Mouse (Mus musculus) gastrocnemius, postnatal 14 days (tissue): ENCODE data around the gene Atg101. TPM values are rescaled to one million over a fixed set of nuclear protein-coding genes. Genes with fewer than 3 reads are reported as not detected.

Experiments
- DNase-seq: peaks from one replicate; pipeline ENCODE4 v3.0.0; 2021; ENCODE audit warnings: mixed read lengths
- intact Hi-C: fragments of 180-260 bp; cut with DNase I; formaldehyde crosslinking; loops from one replicate; pipeline ENCODE4 v1.15.1; 2025; ENCODE audit warnings: low total_unique reads
- total RNA-seq, 2 experiments: library from RNA; stranded (reverse); gene quantifications; 2 replicates each; pipeline ENCODE4 v1.2.3; 2021

Atg101 gene
- total RNA-seq, 2 experiments from 2014 or later: 27.7 to 35.0 TPM

DNA sequence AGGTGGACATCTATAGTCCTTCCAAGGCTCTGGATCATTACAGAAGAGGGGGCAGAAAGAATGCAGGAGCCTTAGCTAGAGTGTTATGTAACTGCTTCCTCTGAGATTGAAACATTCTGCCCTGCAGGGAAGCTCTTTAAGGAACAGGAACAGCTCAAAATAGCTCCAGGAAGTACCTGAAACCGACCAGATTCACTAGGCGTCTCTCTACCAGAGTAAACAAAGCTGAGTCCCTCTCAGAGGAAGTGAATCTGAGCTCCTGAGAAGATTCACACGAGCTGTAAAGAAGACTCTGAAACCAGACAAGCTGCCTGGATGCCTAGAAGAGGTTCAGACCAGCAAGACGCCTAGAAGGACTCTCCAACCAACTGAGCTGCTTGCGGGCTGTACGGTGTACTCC is 31.5 kb upstream of the Atg101 start:
- intact Hi-C loops: no loop called here
- DNase-seq: no peak

DNA sequence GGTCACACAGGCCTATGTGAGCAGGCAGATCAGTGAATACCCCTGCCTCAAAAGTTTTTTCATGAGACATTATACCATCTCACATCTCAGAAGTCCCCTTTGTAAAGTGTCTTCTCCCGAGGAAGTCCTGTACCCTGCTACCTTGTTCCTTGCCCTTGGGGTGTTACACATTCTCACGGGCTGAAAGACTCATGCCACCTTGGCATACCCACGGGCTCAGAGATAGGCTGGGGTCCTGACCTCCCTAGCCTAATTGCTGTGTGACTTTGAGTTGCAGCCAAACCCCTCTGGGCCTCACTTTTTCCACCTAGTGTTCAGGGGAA is 30.5 kb upstream of the Atg101 start:
- intact Hi-C loops: no loop called here
- no peak for DNase-seq

DNA sequence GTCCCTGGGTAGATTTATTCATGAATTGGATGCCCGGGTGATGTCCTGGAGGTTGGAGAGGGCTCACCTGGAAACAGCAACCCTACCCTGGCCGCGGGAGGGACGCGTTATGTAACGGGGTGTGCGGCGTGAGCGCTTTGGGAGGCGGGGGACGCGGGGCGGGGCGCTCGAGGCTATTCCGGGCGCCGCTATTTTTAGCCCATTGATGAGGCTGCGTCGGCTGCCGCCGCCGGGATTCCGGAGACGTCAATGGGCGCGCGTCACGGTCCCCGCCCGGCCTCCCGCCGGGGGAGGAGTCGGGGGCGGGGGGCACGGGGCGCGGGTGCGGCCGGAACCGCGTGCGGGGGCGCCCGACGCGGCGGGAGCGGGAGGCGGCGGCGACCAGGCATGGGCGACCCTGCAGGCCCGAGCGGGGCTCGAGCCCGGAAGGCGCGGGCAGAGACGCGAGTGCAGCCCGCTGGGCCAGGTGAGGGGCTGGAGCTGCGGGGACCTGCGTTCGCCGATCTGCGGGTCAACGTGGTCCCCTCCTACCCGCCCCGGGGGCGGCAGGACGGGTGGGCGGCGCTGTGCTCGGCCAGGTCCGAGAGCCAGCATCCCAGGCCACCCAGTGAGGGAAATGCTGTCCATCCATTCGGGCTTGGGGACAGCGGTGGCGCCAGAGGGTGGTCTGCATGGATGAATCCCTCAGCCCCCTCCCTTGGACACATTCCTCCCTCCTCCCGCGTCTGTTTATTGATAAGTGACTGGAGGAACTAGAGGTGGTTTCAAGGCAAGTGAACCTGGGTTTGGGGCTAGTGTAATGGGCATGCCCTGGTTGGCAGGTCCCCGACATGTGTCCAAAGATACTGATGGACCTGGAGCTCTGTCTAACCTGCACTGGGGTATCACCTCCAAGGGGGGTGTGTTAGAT is 29.9 kb upstream of the Atg101 start, which contains the start of gene Nr4a1:
Gene Nr4a1, plus strand, starts transcription at position 384 of the 910 bp plus-strand sequence.
- DNase-seq: peak; percentile 84
- intact Hi-C loops: no loop called here

DNA sequence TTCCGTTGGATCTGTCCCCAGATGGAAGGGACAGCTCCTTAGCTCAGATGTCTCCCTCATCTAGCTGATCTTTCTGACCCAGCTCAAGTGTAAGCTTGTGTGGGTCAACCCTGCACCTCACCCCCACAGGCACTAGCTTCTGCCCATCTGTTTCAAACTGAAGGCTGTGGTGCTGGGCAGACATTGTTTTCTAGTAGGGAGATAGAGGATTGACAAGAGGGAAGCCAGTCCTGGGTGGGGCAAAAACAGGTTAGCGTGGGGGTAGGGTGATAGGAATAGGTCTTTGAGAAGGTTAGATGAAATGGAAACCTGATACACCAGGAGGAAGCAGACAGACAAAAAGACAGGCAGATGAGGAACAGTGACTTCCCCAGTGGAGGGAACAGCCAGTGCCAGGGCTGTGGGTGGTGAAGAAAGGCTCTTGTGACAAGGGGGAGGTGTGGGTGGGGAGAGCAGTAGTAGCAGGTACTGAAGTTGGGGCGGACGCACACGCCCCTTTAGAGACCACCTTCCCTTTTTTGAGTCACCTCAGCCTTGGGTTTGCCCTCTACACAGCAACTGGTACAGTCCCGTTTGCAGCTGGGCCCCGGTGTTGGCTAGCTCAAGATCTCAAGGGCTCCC is 28.1 kb upstream of the Atg101 start:
- intact Hi-C loops: no loop called here
- DNase-seq: no peak

DNA sequence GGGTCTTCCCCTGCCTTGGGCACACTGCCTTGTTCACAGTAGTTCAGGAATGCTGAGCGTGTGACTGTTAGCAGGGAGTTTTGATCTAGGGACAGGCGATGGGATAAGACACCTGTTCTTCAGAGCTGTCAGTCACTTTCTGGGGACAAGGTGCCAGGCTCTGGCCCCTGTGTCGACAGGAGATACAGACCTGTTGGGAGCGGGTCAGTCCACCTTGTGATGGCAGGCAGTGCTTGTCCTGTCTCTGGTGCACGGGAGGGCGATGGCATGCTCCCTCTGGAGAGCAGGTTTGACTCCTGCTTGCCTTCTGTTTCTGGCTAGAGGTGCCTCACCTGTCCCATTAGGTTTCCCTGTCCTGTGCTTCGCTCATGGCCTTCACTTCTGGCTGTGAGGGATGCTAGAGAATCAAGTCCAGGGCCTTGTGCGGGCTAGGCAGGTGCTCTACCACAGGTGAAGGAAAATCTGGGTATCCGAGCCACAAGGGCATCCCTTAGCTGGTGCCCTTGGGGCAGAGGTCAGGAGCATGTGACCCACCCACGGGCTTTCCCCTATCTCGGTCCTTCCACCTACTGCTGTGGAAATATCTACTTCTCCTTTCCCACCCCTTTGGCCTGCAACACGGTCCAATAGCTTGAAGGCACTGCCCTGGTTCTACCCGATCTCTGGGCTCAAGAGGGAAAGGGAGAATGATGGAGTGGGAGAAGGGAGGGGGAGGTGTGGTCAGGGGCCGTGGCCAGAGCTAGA is 27.4 kb upstream of the Atg101 start:
- DNase-seq: no peak
- intact Hi-C loops: no loop called here

DNA sequence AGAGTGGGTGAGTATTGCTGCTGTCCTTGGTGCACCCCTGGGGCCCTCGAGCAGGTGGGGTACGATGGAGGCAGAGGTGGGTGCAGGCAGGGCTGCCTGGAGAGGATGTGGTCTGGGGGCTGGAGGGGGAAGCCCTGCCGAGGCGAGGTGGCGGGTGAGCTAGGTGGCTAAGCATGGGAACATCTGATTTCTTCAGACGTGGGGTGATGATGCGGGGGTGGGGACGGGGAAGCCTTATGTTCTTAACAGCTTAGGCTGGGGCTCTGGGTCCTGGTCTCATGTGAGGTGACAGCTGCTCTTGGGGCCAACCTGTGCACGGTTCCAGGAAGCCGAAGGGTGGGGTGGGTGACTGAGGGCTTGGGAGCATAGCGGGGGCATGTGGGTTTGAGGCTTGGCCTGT is 25.7 kb upstream of the Atg101 start:
- intact Hi-C loops: no loop called here
- no peak for DNase-seq

DNA sequence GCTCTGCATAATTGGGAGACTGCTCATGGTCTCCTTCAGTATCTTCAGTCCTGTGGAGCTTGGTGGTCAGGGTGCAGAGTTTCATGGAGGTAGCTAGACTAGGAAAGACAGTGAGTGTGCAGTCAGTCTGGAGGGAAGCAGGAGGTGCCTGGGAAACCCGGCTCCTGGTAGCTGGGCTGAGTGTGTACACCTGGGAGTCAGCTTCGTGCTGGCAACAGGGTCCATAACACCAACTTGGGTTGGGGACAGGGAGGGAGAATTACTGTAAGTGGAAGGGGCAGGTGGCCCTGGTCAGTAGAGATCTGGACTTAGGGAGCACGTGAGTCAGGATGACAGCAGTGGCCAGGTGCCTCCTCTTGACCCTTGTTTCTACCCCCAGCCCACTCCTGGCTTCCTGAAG is 24.1 kb upstream of the Atg101 start:
- no peak for DNase-seq

DNA sequence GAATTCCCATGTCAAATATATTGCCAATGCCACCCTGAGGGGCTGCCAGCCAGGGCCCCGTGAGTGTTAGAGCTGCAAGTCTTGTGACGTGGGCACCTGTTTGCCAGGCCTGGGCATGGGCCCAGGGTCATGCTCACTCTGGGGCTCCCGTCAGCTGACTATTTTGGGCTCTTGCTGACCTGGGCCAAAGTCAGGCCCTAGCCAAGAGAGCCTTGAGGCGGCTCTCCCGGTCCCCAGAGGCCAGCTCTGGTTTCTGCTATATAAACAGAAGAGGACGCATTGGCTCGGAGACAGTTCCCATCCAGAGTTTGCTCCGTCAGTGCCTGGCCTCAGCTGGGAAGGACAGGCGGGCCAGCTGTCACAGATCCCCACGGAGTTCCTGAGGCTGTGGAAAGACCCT is 23.7 kb upstream of the Atg101 start:
- DNase-seq: peak; percentile 88
- intact Hi-C loops: no loop called here

More for the DNA sequence above, 24.1 kb upstream of the Atg101 start:
- intact Hi-C loops: no loop called here

DNA sequence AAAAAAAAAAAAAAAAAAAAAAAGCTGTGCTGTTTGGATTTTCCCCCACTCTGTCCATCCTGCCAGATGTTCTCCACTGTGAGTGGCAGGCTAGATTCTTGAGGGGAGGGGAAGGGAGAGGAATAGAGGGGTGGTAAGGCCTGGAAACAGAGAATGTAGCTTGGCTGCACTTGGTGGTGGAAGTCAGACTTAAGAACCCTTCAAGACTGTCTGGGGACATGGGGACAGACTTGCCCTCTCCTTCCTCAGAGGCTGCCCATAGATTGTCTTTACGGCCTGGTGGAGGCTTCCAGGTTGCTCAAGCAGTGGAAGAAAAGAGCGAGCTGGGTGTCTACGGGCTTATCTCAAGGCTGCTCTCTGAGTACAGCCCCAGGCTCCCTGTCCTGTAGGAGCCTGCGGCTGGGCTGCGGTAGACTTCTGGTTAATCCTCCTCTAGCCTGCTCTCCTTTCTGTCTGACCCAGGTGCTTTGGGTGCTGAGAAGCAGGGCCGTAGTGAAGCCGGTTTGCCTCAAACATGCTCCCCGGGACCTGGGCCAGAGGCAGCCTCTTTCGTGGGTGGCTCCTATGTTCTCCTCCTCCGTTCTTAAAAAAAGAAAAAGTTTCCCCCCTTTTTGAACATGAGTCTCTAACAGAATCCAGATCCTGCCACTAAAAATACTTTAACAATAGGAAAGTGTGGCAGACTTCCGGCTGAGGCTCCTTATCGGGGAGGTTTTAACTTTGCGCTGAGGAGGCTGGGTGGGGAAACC is 23.0 kb upstream of the Atg101 start:
- no peak for DNase-seq
- intact Hi-C loops: no loop called here

DNA sequence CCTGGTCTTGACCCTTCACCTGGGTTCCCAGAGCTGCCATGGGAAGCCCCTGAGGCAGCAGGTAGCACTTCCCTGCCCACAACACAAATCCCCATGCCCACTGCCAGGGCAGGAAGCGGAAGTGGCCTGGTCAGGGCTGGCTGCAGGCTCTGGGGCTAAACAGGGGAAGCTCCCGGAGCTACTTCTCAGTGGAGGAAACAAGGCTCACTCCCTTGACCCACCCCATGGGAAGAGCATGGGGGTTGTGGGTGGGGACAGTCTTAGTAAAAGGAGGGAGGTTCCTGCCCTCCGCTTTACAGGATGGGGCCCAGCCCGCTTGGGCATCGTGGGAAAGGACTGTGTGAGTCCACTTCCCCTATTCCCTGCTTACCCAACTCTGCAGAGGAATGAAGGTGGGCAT is 21.6 kb upstream of the Atg101 start:
- DNase-seq: no peak
- intact Hi-C loops: no loop called here

DNA sequence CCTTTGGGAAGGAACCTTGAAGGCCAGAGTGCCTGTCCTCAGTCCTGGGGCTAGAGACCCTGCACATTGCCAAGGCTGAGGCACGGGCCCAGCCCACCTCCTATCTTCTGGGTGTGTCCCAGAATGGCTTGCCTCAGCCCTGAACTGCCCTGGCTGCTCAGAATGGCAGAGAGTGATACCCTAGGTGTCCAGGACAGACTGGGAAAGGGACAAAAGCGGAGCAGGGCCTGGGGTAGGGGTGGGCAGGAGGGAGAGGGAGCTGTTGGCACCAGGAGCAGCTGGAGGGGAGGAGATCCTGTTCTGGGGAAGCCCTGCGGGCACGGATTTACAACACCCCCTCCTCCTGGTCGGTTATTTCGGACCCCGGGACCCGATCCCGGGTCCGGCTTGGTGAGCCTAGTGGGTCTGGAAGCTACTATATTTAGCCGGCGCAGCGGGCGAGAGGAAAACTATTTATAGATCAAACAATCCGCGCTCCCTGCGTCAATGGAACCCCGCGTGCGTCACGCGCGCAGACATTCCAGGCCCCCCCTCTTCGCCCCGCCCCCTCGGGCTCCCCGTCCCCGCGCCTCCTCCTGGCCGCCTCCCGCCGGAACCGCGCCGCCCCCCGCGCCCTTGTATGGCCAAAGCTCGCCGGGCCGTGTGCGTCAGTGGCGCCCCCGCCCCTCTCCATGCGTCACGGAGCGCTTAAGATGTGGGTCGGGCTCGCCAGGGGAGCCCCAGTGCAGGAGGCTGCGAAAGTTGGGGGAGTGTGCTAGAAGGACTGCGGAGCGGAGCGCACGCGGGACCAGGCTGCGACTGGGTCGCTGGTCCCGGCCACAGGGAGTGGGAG is 17.7 kb upstream of the Atg101 start:
- peak; percentile 96 for DNase-seq
- intact Hi-C loops: no loop called here

DNA sequence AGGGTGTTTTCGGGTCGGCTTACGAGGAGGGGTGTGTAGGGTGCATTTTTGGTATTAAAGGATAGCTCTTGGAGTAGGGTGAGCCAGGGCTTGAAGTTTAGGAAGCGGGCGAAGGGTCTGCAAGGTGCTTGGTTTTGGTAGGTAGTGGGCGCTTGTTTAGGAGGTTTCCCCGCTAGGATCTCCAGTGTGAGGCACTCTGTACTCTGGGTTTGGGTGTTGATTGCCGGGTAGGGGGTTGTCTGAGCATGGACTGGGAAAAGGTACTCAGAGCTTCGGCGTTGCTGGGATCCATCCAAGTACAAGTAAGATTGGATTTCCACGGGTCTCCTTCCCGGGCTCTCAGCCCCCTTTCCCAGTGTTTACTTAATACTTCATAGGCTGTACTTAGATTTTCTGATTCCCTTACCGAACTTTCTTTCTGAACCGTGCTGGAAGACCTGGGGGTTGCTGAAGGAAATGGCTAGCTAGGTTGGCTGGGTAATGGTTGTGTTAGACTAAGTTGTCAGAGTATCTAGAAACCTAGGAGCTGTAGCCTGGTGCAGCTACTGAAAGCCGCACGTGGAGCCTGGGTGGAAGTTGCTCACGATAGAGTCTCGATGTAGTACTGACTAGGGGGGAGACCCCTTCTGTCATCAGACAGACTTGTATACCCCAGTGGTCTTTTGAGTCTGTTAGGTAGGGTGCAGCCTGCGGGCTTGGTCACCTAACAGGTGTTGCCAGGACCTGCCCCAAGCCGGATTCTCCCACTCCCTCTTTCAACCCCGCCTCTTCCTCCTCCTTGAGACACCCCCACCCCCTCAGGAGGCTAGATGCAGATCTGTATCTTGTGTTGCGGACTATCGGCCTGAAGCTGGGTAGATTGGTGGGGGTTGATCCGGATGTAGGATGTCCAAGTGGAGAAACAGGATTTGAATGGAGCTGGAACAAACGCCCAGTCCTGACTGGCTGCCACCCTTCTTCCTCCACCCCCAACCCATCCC is 16.7 kb upstream of the Atg101 start:
- intact Hi-C loops: no loop called here
- DNase-seq: no peak

DNA sequence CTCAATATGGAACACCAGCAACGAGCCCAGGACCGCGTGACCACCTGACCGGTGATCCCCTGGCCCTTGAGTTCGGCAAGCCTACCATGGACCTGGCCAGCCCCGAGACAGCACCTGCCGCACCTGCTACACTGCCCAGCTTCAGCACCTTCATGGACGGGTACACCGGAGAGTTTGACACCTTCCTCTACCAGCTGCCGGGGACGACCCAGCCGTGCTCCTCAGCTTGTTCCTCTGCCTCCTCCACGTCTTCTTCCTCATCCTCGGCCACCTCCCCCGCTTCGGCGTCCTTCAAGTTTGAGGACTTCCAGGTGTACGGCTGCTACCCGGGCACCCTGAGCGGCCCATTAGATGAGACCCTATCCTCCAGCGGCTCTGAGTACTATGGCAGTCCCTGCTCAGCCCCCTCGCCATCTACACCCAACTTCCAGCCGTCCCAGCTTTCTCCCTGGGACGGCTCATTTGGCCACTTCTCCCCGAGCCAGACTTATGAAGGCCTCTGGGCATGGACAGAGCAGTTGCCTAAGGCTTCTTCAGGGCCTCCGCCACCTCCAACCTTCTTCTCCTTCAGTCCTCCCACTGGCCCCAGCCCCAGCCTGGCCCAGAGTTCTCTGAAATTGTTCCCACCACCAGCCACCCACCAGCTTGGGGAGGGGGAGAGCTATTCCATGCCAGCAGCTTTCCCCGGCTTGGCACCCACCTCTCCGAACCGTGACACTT is 13.8 kb upstream of the Atg101 start:
- no peak for DNase-seq
- intact Hi-C loops: no loop called here

DNA sequence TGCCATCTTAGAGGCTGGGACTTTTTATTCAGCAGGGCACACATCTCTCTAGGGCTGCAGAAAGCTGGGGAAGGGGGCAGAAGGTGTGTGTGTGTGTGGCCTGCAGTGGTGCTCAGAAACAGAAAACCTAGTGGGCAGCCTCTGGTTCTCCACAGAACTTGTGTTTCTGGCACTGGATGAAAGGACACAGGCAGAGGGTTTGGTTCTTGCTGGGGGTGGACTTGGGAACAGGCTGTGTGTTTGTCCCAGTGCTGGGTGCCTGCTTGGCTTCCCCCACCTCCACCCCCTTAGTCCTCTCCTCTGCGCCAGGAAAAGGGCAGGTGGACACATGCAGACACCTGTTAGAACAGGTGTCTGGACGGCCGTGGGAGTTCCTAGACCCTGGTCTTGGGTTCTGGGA is 13.0 kb upstream of the Atg101 start:
- intact Hi-C loops: no loop called here
- no peak for DNase-seq

DNA sequence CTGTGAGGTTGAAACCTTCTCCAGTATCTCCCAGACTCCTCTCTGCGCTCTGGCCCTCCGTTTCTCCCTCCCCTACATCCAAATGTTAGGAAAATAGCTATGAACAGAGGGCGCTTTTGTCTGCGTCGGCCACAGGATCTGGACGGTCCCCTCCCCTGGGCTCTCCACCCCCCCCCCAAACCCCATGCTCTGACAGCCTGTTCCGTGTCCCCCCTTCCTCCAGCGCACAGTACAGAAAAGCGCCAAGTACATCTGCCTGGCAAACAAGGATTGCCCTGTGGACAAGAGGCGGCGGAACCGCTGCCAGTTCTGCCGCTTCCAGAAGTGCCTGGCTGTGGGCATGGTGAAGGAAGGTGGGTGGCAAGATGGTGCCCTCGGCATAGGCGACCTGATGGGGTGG is 12.6 kb upstream of the Atg101 start:
- intact Hi-C loops: no loop called here
- DNase-seq: no peak

DNA sequence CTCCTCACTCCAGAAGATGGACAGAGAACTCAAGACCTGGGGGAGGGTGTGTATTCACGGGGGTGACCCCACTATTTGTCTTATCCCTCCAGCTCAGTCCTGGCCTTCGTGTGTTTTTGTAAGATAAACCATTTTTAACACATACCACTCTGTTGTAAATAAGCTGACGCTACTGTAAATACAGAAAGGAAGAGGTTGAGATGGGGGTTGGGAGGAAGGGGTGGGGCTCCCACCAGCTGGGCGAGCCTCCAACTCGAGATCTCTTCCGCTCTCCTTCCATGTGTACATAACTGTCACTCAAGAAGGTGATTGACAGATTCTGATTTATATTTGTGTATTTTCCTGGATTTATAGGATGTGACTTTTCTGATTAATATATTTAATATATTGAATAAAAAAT is 9.7 kb upstream of the Atg101 start:
- intact Hi-C loops: no loop called here
- no peak for DNase-seq

DNA sequence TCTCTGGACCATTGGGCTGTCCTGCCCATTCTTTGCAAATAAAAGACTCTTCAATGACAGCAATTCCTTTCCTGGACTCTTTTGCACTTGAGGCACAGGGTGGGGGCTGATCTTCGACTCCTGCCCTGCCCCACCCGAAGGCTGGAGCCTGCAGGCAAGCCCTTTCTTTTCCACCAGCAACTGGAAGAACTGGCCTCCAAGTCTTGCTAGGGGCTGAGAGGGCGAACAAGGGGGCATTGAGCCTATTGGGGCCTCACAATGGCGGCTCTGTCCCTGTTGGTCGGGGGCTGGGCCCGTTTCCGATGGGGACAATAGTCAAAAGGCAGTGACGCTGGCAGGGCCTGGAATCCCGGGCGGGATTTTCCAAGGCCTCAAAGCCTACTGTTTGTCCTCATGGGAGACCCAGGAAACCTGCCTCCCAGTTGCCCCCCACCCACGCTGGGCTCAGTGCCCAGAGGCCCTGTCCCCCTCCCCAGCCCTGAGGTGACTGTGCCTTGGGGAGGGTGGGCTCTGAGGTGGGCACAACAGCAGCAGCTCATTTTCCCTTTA is 6.6 kb upstream of the Atg101 start:
- intact Hi-C loops: no loop called here

More for the DNA sequence above, 6.6 kb upstream of the Atg101 start:
- DNase-seq: no peak
